Mouse (Mus musculus) retina, adult 2 months (tissue): ENCODE measurements around the gene 6030498E09Rik.

Experiments
- DNase-seq: peaks from one replicate; pipeline ENCODE4 v3.0.0-alpha.2; 2012; ENCODE audit warnings: low read depth, low spot score

6030498E09Rik gene

DNA sequence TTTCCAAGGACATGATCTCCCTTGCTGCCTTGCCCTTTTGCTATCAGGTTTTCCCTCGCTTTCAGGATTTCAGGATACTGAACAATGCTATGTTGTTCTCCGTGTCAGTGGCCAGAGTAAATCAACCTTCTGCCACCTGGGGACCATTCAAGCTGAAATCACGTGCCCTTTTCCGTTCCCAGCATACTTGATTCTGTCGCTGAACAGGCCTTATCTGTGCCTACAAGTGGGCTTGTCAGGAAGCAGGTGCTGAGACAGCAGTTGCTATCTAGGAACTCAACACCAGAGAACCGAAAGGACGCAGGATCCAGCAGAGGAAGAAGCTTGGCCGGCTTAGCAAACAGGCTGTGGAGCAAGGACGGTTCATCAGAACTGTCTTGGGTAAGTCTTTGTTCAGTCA lies at the start of gene 6030498E09Rik:
6030498E09Rik (plus strand) TSS at position 194 of the 400 bp plus-strand sequence.
- no peak for DNase-seq

DNA sequence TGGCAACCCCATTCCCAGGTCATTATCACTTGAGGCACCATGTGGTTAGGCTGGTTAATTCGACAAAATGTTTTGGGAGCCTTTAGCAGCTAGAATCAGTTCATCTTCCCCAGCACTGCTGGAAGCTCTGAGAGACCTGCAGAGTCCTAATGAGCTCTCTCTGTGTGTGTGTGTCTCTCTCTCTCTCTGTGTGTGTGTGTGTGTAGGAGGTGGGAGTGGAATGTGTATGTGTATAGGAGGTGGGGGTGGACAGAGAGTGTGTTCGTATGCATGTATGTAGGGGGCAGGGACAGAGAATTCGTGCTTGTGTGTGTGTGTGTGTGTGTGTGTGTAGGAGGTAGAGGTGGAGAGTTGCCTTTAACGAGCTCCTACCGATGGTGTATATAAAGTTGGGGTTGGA lies 42.4 kb upstream of the 6030498E09Rik start:
- DNase-seq, result no peak

DNA sequence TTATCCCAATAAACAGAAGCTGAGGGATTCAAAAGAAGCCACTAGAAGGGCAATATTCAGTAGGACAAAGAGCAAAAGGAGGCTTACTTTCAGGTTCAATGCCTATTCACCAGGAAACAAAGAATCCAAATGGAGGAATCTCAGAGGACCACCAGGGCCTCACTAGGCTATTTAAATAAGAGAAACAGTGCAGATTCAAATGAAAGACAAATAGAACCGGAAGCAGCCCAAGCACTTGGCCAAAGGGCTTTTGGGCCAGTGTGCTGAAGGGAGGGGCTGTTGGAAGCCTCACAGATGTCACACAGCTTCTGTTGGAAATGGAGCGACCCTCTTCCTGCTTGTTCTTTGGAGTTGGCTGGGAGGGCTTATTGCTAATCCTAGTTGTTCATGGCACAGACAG lies 41.8 kb upstream of the 6030498E09Rik start:
- no peak for DNase-seq

DNA sequence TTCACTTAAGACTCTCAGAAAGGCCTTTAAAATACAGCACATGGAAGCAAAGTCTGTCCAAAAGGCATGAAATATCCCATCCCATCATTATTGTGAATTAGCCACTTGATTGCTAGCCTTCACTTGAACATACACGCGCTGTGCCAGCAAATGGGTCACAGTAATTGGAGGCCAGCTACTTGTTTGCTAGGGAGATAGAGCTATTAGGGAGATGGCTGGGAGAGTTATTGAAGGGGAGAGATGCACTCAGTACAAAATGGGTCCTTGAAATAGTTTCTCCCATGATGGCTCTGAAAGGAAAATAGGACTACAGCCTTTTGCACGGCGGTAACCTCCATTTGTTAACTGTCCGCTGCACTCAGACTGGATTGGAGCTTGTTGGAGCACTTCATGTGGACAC lies 38.8 kb upstream of the 6030498E09Rik start:
- no peak for DNase-seq

DNA sequence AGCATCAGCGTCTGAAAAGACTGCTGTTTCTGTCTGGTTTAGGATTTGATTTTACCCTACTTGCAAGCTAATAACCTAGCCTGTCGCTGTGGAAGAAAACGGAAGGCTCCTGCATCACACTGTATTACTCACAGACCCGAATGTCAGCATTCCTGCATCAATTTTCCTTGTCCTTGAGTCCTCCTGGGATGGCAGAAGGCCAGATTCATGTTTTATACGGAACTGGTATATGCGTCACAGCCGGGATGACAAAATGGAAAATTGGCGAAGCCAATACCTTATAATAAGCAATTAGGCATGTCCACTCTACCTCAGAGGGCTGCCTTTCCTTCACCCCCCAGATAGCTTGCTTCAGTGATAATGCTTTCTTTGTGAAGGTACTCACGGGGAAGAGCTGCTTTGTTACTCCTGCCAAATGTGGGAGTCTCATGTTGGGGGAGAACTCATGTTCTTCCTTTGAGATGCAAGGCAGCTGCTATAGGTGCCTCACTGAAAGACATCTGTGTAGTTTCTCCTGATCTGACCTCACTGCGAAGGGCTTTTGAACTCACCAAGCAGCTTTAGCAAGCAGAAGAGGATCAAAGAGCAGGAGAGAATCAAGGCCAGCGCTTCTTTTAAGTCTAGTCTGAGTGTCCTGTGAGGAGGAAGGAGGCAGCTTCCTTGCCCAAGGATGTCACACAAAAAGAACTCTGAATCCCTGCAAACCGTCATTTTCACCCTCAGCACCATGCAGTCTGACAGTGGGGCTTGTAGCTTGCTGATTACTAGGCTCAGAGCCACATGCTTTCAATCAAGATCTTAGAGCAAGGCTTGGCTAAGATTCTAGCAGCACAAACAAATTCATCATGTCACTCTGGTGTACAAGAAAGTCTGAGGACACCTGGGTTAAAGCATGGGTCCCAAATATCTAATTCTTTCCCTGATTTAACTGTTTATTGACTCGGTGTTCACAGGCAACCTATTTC lies 37.3 kb upstream of the 6030498E09Rik start:
- no peak for DNase-seq

DNA sequence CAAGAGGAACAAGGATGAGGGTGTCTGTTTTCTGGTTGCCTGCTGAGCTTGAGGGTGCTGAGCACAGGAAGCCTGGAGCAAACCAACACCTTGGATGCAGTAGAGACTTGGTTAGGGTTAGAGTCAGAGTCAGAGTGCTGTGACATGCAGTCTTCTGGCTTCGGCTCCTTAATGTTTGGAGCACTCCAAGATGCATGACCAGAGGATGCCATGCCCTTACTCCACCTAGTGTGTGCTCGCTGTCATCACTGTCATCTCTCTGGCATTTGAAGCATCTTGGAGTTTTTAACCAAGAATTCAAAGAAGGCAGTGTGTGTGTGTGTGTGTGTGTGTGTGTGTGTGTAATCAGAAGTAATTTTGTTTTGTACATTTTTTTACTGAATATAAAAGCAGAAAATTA lies 1.0 kb upstream of the 6030498E09Rik start:
- DNase-seq, result no peak

DNA sequence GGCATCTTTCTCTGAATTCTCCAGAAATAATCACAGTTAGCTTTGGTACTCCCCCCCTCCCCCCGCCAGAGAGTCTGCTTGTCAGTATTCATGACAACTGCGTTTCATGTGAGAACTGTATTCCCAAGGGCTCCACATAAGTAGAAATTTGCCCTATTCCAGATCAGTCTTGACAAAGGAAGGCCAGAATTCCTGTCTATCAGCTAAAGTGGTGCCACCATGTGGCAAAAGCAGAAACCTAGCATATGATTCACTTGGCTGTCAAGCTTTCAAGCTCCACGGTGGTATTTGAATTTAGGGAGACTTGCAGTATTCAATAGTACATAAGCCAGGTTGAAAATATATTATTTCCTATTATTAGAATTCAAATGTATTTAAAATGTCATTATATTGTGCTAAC lies 585 bp upstream of the 6030498E09Rik start:
- no peak for DNase-seq

DNA sequence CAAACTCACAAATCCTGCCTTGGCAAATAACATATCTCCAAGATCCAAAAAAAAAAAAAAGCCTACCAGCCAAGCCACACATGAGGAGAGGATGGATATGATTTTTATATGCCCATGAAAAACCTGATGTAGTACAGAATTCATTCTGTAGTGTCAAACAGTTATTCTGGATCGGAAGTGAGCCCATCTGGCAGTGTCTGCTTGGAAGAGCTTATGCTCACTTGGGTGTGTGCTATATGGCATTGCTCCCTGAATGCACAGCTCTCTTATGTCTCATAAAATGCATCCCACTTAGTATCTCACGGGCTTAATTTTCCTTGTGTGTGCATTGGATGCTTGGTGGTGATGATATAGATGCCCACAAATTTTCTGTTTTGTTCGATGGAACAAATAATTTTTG lies 21.9 kb downstream of the 6030498E09Rik start:
- no peak for DNase-seq

DNA sequence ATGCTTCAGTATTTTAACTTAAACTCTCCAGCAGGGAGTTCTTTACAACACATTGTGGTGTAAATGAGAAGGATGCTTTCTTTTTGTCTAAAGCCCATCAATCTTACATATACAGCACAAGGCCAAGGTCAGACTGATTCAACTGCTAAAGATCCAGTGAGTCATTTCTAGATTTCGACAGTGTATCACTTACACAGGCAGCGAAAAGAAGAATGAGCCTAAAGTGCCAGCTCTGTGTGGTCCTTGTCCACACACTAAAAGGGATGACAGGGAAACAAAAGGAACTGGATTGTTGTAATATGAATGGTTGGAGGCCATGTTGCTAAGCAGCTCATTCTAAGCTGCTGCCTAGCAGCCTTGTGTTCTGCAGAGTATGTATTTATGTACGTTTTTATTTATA lies 41.5 kb downstream of the 6030498E09Rik start:
- no peak for DNase-seq

DNA sequence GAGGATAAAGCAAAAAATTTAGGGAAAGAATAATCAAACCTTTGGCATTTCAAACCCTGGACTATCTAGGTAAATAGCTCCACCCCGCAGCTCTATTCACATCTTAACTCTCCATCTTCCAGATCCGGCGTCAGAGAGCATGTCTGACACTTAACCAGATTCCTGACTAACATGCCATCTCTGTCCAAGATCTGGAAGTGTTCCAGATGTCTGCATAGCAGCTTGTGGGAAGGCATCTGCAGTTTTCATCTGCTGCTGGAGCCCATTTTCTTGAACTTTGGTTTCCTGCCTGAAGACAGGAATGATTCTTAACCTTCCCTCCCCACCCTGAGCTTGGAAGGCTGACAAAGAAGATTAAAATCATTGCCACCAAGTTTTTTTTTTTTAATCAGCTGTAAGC lies 44.4 kb downstream of the 6030498E09Rik start:
- DNase-seq, result no peak

DNA sequence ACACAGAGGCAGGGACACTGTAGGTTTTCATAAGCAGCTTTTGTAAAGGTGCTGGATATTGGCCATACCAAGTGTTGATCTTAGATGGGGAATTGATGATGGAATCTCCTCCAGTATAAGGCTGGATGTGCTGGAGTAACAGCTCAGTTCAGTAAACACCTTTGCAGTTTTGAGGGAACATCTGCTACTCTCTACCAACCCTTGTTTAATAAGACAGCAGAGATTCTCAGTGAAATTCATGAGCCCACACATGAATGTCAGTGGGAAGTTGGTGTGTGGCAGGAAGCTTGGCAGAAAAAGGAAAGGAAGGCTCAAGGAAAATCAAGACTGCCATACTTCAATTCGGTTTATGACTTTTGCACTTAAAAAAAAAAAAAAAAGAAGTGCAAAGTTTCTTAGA lies 186.1 kb downstream of the 6030498E09Rik start:
- DNase-seq, result no peak

DNA sequence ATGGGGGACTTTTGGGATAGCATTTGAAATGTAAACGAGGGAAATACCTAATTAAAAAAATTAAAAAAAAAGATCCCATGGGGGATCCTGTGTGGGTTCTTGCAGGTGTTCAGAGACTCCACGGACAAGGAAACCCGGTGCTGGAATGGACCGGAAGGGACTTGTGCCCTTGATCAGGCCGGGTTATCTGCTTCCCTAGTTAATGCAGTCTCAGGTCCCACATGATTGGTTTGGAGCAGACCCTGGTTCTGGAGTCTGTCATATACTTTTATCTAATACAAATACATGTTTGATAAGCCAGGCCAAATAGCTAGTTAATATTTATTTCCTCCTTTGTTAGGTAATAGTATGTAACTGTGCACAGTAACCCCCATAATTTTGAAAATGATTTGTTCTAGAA lies 223.8 kb downstream of the 6030498E09Rik start:
- DNase-seq, result no peak
